Mouse (Mus musculus): ENCODE results near the gene B3glct. TPM values are rescaled to one million over a fixed set of nuclear protein-coding genes. Genes with fewer than 3 reads are reported as not detected.

The B3glct gene
- polyA plus RNA-seq, 1 experiment from 2014 or later, result 8.0 TPM

DNA sequence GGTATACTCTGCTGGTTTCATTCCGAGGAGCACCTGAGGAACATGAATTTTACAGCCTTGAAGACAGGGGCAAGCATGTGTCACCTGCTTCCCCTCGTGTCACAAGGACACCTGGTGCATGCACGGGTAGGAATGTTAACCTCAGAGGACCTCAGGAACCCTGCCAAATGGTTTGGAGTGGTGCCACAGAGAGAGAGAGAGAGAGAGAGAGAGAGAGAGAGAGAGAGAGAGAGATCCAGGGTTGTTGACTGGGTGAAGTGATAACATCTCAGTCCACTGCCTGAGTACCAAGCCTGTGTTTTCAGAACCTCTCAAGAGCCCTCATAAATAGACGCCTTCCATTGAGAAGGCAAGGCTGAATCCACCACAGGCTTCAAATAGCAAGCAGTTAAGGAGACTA lies 29.8 kb upstream of the B3glct start:
- WGBS, result 28% methylated on average over 4 of the region's 4 CpGs
- H3K4me2 ChIP-seq, result no peak overlapping the region

DNA sequence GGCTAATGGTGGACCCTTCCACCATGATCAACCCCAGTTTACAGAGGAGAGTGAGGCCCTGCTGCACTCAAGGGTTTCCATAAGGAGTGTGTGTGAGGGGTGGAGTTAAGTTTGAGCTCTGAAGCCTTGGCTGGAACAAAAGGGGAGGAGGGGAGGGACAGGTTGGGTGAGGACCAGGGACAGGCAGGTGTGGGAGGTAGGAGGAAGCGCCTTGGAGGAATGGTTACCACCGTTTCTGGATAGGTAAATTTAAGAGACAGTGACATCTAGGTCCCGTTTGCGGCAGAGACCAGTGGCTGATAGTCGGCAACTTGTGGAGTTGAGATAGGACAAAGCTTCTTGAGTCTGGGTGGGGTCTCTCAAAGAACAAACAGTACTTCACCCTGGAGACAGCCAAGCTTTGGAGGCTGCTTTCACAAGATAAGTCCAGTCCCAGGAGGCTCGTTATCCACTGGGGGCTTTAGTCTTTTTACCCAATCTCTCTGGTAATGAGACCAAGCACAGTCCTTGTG lies 29.1 kb upstream of the B3glct start:
- no peak overlapping the region for H3K27ac ChIP-seq
- H3K27me3 ChIP-seq, result no peaks in the 10 kb centered on the region
- 48% methylated on average over 6 of the region's 6 CpGs for WGBS
- H3K36me3 ChIP-seq, result no peaks in the 10 kb centered on the region
- ATAC-seq (replicated peaks; ENCODE audit: insufficient number of reproducible peaks, insufficient read depth, low FRiP score, low read depth), result no peak
- no peak overlapping the region for H3K4me2 ChIP-seq
- H3K9ac ChIP-seq, result no peak overlapping the region
- H3K9me3 ChIP-seq (replicated peaks), result no peaks in the 10 kb centered on the region
- peaks cover 16% of the 10 kb centered on the region for H3K4me1 ChIP-seq (replicated peaks)
- no peak overlapping the region for H3K4me3 ChIP-seq

More for the DNA sequence above, 29.8 kb upstream of the B3glct start:
- no peak overlapping the region for H3K4me3 ChIP-seq
- no peak overlapping the region for H3K9ac ChIP-seq
- ATAC-seq (replicated peaks; ENCODE audit: insufficient number of reproducible peaks, insufficient read depth, low FRiP score, low read depth), result no peak
- no peaks in the 10 kb centered on the region for H3K9me3 ChIP-seq (replicated peaks)
- peaks cover 16% of the 10 kb centered on the region for H3K4me1 ChIP-seq (replicated peaks)
- H3K27me3 ChIP-seq, result no peaks in the 10 kb centered on the region
- no peak overlapping the region for H3K27ac ChIP-seq
- H3K36me3 ChIP-seq, result no peaks in the 10 kb centered on the region

DNA sequence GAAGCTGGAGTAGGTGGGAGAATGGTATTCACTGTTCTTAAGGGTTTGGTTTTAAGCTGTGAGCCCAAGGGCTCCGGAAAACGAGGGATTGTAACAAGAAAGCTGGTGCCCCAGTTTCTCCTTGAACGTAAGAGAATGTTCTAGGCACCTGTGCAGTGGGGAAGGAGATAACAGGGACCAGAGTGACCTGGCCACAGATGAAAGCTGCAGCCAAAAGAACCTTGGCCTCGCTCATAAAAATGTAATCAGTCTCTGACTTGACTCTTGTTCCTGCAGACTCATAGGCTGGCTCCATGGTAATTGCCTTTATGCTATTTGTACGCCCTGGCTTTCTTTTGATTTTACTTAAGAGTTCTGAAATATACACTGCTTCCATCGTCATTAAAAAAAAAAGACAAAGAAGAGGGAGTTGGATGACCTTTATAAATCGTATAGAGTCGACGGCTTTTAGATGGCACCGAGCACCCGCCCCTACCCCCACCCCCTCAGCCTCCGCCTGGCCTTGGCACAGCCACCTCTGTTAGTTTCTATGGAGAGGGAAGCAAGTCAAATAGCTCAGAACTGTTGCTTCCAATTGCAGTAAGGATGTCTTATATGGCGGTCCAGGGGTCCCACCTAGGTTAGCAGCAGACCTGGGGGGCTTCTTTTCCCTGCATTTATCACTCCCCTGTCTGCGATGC lies 28.4 kb upstream of the B3glct start:
- Histone ChIP-seq H3K36me3 (no peaks in the 10 kb centered on the region), H3K4me3 (no peak overlapping the region), H3K4me2 (no peak overlapping the region), H3K9me3 (replicated peaks) (no peaks in the 10 kb centered on the region), H3K9ac (no peak overlapping the region), H3K27ac (no peak overlapping the region), H3K4me1 (replicated peaks) (peaks cover 16% of the 10 kb centered on the region), H3K27me3 (no peaks in the 10 kb centered on the region)
- ATAC-seq (replicated peaks; ENCODE audit: insufficient number of reproducible peaks, insufficient read depth, low FRiP score, low read depth), result no peak
- 77% methylated on average over 14 of the region's 14 CpGs for WGBS

DNA sequence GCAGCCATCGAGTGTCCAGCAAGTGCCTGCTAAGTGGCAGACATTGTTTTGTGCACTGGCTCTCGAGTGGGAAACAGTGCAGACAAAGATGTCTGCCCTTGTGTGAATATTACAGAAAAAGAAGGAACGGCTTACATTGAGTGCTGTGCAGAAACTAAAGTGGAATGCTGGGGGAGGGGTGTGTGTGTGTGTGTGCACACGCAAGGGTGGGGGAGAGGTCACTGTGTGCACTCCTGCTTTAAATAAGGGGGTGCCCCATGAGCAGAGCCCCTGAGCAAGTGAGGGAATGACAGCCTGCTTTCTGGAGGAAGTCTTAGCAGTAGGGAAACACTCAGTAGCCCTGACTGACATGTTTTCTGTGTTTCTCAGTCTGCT lies 27.9 kb upstream of the B3glct start:
- WGBS, result 56% methylated on average over 4 of the region's 4 CpGs
- H3K9ac ChIP-seq, result no peak overlapping the region
- no peak overlapping the region for H3K4me2 ChIP-seq
- H3K36me3 ChIP-seq, result no peaks in the 10 kb centered on the region
- no peak for ATAC-seq (replicated peaks; ENCODE audit: insufficient number of reproducible peaks, insufficient read depth, low FRiP score, low read depth)
- H3K4me3 ChIP-seq, result no peak overlapping the region
- no peaks in the 10 kb centered on the region for H3K27me3 ChIP-seq
- H3K4me1 ChIP-seq (replicated peaks), result peaks cover 16% of the 10 kb centered on the region
- no peak overlapping the region for H3K27ac ChIP-seq
- H3K9me3 ChIP-seq (replicated peaks), result no peaks in the 10 kb centered on the region

DNA sequence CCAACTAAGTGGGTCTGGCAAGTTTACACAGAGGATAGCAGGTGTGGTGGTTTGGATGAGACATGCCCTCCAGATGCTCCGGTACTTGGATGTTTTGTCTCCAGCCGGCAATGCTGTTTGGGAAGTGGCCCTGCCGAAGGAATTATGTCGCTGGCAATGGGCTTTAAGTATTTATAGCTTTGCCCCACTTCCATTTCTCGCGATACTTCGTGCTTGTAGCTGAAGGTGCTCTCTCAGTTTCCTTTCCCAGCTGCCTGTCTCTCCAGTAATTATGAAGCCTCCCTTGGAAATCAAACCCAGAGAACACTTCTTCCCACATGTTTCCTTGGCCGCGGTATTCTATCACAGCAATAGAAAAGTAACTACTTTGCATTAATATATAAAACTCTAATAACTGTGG lies 22.4 kb upstream of the B3glct start:
- H3K36me3 ChIP-seq, result no peaks in the 10 kb centered on the region
- no peaks in the 10 kb centered on the region for H3K4me1 ChIP-seq (replicated peaks)
- no peak for ATAC-seq (replicated peaks; ENCODE audit: insufficient number of reproducible peaks, insufficient read depth, low FRiP score, low read depth)
- H3K4me3 ChIP-seq, result no peak overlapping the region
- no peak overlapping the region for H3K9ac ChIP-seq
- no peak overlapping the region for H3K27ac ChIP-seq
- no peak overlapping the region for H3K4me2 ChIP-seq
- WGBS, result 87% methylated on average over 9 of the region's 9 CpGs
- no peaks in the 10 kb centered on the region for H3K27me3 ChIP-seq
- no peaks in the 10 kb centered on the region for H3K9me3 ChIP-seq (replicated peaks)

DNA sequence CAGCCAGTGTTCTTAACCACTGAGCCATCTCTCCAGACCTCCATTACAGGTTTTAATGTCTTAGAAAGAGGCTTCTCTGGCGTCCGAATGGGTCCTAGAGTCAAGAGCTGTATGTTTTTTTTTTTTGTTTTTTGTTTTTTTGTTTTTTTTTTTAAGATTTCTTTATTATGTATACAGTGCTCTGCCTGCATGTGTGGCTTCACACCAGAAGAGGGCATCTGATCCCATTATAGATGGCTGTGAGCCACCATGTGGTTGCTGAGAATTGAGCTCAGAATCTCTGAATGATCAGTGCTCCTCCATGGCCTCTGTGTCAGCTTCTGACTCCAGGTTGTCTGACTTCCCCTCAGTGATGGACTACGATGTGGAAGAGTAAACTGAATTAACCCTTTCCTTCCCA lies 20.0 kb upstream of the B3glct start:
- Histone ChIP-seq H3K27ac (no peak overlapping the region), H3K27me3 (no peaks in the 10 kb centered on the region), H3K4me3 (no peak overlapping the region), H3K9me3 (replicated peaks) (no peaks in the 10 kb centered on the region), H3K4me2 (no peak overlapping the region), H3K36me3 (no peaks in the 10 kb centered on the region), H3K9ac (no peak overlapping the region), H3K4me1 (replicated peaks) (no peaks in the 10 kb centered on the region)
- no peak for ATAC-seq (replicated peaks; ENCODE audit: insufficient number of reproducible peaks, insufficient read depth, low FRiP score, low read depth)
- 53% methylated on average over 3 of the region's 3 CpGs for WGBS

DNA sequence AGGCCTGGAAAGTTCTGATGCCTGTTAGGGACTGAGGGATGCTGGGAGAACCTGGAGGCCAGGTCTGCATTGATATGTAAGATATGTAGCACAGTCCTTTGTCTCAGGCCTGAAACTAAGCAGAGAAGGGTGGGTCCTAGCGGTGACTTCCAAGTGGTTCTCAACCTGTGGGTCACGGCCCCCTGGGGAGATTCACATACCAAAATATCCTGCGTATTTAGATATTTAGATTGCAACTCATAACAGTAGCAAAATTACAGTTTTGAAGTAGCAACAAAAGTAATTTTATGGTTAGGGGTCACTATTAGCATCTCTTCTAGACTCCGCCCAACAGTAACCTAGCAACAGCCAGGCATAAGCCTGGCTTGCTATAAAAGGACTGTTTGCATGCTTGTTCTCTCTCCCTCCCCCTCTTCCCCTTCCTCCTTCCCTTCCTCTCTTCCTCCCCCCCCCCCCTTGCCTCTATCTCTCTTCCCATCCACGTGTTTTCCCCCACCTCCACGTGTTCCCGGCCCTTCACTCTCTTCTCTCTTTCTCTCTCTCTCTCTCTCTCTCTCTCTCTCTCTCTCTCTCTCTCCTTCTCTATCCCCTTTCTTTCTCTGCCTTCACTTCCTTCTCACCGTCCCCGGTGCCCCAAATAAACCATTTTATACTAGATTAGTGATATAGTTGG lies 19.2 kb upstream of the B3glct start:
- H3K9me3 ChIP-seq (replicated peaks), result no peaks in the 10 kb centered on the region
- 63% methylated on average over 9 of the region's 9 CpGs for WGBS
- H3K4me1 ChIP-seq (replicated peaks), result no peaks in the 10 kb centered on the region
- H3K4me2 ChIP-seq, result no peak overlapping the region
- no peak overlapping the region for H3K27ac ChIP-seq
- ATAC-seq (replicated peaks; ENCODE audit: insufficient number of reproducible peaks, insufficient read depth, low FRiP score, low read depth), result no peak
- H3K27me3 ChIP-seq, result no peaks in the 10 kb centered on the region
- H3K9ac ChIP-seq, result no peak overlapping the region
- no peak overlapping the region for H3K4me3 ChIP-seq
- H3K36me3 ChIP-seq, result no peaks in the 10 kb centered on the region

DNA sequence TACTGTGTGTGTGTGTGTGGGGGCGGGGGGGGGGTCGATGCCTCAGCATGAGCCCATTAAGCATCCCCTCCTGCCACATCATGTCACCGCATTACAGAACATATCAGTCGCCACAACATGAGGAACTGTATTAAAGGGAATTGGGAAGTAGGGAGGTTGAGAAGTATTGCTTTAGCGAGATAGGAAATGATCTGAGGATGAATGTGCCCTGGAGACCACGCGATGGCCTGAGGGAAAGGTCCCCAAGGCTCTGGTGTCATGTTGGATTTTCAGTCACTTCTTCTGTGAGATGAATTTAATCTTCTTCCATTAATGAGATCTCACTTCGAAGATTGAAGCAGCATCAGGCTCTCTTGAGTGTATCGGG lies 18.6 kb upstream of the B3glct start:
- Histone ChIP-seq H3K9ac (no peak overlapping the region), H3K27ac (no peak overlapping the region), H3K36me3 (no peaks in the 10 kb centered on the region), H3K27me3 (no peaks in the 10 kb centered on the region), H3K4me3 (no peak overlapping the region), H3K4me2 (no peak overlapping the region), H3K9me3 (replicated peaks) (no peaks in the 10 kb centered on the region), H3K4me1 (replicated peaks) (no peaks in the 10 kb centered on the region)
- 53% methylated on average over 9 of the region's 9 CpGs for WGBS
- ATAC-seq (replicated peaks; ENCODE audit: insufficient number of reproducible peaks, insufficient read depth, low FRiP score, low read depth), result no peak

DNA sequence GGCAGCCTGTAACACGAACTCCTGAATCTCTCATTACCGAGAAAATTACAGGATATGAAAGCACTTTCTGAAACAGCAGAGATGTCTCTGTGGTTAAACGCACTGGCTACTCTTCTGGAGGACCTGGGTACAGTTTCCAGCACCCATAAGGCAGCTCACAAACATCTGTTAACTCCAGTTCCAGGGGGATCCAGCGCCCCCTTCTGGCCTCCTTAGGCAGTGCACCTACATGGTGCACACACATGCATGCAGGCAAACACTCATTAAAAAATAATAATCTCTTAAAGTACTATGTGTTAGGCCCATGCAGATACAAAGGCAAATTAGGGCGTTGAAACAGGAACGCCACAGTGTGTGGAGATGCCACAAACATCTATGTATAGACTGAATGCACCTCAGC lies 16.6 kb upstream of the B3glct start:
- H3K27ac ChIP-seq, result no peak overlapping the region
- no peaks in the 10 kb centered on the region for H3K27me3 ChIP-seq
- no peaks in the 10 kb centered on the region for H3K4me1 ChIP-seq (replicated peaks)
- no peaks in the 10 kb centered on the region for H3K36me3 ChIP-seq
- H3K4me2 ChIP-seq, result no peak overlapping the region
- no peak overlapping the region for H3K9ac ChIP-seq
- no peak for ATAC-seq (replicated peaks; ENCODE audit: insufficient number of reproducible peaks, insufficient read depth, low FRiP score, low read depth)
- H3K9me3 ChIP-seq (replicated peaks), result no peaks in the 10 kb centered on the region
- no peak overlapping the region for H3K4me3 ChIP-seq
- WGBS, result 83% methylated on average over 6 of the region's 6 CpGs

DNA sequence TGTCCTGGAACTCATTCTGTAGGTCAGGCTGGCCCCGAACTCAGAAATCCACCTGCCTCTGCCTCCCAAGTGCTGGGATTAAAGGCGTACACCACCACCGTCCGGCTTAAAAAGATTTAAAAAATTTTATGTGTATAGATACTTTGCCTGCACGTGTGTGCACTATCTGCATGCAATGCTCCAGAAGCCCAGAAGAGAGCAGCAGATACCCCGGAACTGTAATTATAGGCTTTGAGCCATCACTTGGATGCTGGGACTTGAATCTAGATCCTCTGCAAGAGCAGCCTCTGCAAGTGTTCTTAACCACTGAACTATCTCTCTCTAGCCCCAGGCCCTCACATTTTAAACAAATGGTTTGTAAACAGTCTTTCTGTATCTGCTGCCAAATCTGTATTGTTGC lies 15.1 kb upstream of the B3glct start:
- H3K4me3 ChIP-seq, result no peak overlapping the region
- 89% methylated on average over 6 of the region's 6 CpGs for WGBS
- no peak overlapping the region for H3K4me2 ChIP-seq
- ATAC-seq (replicated peaks; ENCODE audit: insufficient number of reproducible peaks, insufficient read depth, low FRiP score, low read depth), result no peak
- no peak overlapping the region for H3K27ac ChIP-seq
- H3K9me3 ChIP-seq (replicated peaks), result no peaks in the 10 kb centered on the region
- no peaks in the 10 kb centered on the region for H3K4me1 ChIP-seq (replicated peaks)
- H3K9ac ChIP-seq, result no peak overlapping the region
- H3K36me3 ChIP-seq, result no peaks in the 10 kb centered on the region
- no peaks in the 10 kb centered on the region for H3K27me3 ChIP-seq

DNA sequence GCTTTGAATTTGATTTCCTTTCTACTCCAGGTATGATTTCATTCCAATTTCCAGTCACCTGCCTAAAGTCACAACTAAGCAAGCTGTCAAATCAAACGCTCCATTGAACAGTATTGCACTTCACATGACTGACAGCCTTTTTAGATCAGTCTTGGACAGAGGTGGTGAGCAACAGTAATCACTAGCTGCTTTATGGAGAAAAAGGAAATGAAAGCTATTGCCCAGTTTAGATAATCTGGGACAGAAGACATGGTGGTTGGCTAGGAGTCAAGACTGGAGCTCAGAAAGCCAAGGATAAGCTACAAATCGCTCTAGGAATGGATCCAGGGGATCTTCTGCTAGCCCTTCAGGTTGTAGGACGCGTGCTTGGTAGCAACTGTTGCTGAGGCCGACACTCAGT lies 14.6 kb upstream of the B3glct start:
- Histone ChIP-seq H3K9ac (no peak overlapping the region), H3K9me3 (replicated peaks) (no peaks in the 10 kb centered on the region), H3K4me3 (no peak overlapping the region), H3K27me3 (no peaks in the 10 kb centered on the region), H3K4me1 (replicated peaks) (no peaks in the 10 kb centered on the region), H3K36me3 (no peaks in the 10 kb centered on the region), H3K4me2 (no peak overlapping the region), H3K27ac (no peak overlapping the region)
- 68% methylated on average over 5 of the region's 5 CpGs for WGBS
- ATAC-seq (replicated peaks; ENCODE audit: insufficient number of reproducible peaks, insufficient read depth, low FRiP score, low read depth), result no peak

DNA sequence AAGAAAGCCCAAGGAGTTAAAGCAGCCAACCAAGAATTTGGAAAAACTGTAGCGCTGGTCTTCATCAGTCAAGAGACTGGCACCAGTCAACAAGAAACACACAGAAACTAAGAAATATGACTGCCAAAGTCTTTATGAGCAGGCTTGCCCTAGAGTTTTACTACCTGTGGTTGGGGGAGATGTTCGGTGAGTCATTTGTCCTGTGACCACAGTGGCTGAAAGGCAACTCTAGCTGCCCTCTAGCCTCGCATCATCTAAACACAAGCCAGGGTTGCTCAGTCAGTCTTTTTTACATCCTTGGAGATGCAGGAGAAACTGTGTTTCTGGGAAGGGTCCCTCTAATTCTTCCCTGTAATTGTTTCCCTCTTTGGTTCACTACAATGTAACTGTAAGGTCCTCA lies 834 bp upstream of the B3glct start:
- Histone ChIP-seq H3K4me1 (replicated peaks) (peaks cover 11% of the 10 kb centered on the region), H3K9ac (no peak overlapping the region), H3K9me3 (replicated peaks) (no peaks in the 10 kb centered on the region), H3K36me3 (no peaks in the 10 kb centered on the region), H3K4me2 (no peak overlapping the region), H3K27ac (no peak overlapping the region), H3K27me3 (peaks cover 3% of the 10 kb centered on the region; the same call in 1 of the 2 replicates), H3K4me3 (no peak overlapping the region)
- 83% methylated on average over 3 of the region's 3 CpGs for WGBS
- no peak for ATAC-seq (replicated peaks; ENCODE audit: insufficient number of reproducible peaks, insufficient read depth, low FRiP score, low read depth)
